Mouse (Mus musculus) olfactory bulb, adult 2 months (tissue): Measurements from ENCODE around the gene Zfp280b. TPM values are rescaled to one million over a fixed set of nuclear protein-coding genes. Genes with fewer than 3 reads are reported as not detected.

Experiments used
- H3K27ac ChIP-seq: fragments of 200-500 bp; 2 replicates; pipeline ENCODE4 v1.5.1; 2012; ENCODE audit warnings: low read depth, low read length; ENCODE audit not compliant: insufficient read depth
- H3K4me1 ChIP-seq: fragments of 200-500 bp; 2 replicates; pipeline ENCODE4 v1.6.1; 2012; ENCODE audit warnings: low read length; ENCODE audit not compliant: control insufficient read depth, insufficient read depth
- H3K4me3 ChIP-seq: fragments of 200-500 bp; 2 replicates; pipeline ENCODE4 v1.5.1; 2012; ENCODE audit warnings: mild to moderate bottlenecking, low read depth, low read length, moderate library complexity; ENCODE audit not compliant: insufficient read depth
- CTCF ChIP-seq: fragments of 200-500 bp; IDR thresholded peaks from 2 replicates; pipeline ENCODE4 v1.5.1; 2012; ENCODE audit warnings: low read depth, mild to moderate bottlenecking, low read length, moderate library complexity; ENCODE audit not compliant: insufficient read depth
- POLR2A ChIP-seq: fragments of 200-500 bp; IDR thresholded peaks from 2 replicates; pipeline ENCODE4 v1.6.1; 2012; ENCODE audit warnings: mild to moderate bottlenecking, low read depth, low read length, moderate library complexity; ENCODE audit not compliant: insufficient read depth
- WGBS: fragments of 180-500 bp; shearing (Covaris S2); methylation state at CpG from one replicate; pipeline ENCODE4 v1.1.7; 2018; 5-methylcytosine and 5-hydroxymethylcytosine counted together
- polyA plus RNA-seq: library from polyadenylated mRNA; stranded (reverse); fragments of >200 nt; gene quantifications from 2 replicates; pipeline ENCODE4 v1.2.4, GENCODE M21; 2012; ENCODE audit warnings: low replicate concordance; ENCODE audit not compliant: missing spikeins, insufficient read depth, insufficient read length

The Zfp280b gene
- polyA plus RNA-seq, 1 experiment = not detected

DNA sequence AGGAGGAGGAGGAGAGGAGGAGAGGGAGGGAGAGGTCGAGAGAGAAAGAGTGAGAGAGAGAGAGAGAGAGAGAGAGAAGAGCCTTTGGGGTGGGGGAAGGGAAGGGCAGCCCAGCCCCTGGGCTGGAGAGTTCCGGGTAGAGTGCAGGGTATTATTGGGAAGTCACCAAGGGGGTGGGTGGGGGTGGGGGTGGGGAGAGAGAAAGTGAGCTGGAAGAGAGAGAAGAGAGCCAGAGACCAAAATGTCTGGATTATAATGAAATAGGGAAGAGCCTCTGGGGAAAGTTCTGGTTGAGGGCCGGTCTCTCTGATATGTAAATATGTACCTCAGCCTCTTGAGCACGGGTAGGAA is 4.5 kb upstream of the Zfp280b start:
- Histone ChIP-seq H3K4me1 (no peaks in the 10 kb centered on the region), H3K27ac (no peak overlapping the region), H3K4me3 (no peak overlapping the region)
- TF ChIP-seq CTCF (no peak), POLR2A (no peak)
- 34% methylated on average over 4 of the region's 4 CpGs for WGBS

DNA sequence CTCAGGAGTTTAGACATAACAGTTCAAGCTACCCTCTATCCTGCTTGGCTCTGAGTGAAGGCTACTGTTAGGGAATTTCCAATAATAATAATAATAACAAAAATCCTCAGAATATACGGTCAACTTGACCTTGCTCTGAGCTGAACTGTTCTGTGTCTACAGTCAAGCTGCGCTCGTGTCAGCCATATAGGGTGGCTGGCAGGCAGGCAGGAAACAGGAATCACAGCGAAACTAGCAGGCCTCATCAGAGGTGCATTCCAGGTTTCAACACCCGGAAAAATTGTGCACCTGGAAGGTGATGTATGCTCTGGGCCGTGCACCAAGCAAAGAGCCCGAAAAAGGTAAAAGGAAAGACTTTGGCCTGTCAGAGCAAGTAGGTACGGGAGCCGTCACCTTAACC is 4.1 kb upstream of the Zfp280b start:
- H3K4me3 ChIP-seq = no peak overlapping the region
- H3K4me1 ChIP-seq = no peaks in the 10 kb centered on the region
- no peak overlapping the region for H3K27ac ChIP-seq
- no peak for TF ChIP-seq POLR2A
- no peak for TF ChIP-seq CTCF
- 89% methylated on average over 9 of the region's 9 CpGs for WGBS

DNA sequence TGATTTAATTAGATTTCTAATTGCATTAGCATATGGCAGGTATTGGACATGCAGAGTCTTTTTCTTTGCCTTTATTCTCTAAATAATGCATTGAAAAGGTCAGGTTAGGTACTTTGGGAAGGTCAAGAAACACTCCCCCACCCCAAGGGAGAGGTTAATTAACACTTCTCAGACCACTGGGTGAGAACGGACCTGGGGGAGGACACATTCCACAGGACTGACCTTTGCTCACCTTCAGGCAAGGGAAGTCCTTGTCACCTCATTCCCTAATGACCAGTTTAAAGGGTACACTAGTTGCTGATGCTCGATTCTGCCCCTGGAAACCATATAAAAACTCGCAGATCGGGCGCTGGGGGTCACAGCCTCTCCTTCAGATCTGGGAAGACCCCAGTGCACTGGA is 3.2 kb upstream of the Zfp280b start:
- 68% methylated on average over 5 of the region's 5 CpGs for WGBS
- TF ChIP-seq POLR2A (no peak), CTCF (no peak)
- Histone ChIP-seq H3K4me3 (no peak overlapping the region), H3K27ac (no peak overlapping the region), H3K4me1 (no peaks in the 10 kb centered on the region)

DNA sequence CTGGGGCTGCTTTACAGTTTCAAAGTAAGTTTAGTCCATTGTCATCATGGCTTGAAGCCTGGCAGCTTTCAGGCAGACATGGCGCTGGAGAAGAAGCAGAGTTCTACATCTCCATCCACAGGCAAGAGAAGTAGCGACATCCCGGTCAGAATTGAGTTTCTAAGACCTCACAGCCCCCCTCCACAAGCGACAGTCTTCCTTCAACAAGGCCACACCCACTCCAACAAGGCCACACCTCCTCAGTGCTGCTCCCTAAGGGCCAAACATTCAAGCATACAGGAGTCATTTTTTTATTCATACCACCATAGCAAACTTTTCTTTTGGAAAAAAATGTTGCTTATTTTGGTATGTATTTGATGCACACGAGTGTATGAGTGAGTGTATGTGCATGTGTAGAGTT is 2.0 kb upstream of the Zfp280b start:
- TF ChIP-seq CTCF = no peak
- TF ChIP-seq POLR2A = no peak
- Histone ChIP-seq H3K27ac (no peak overlapping the region), H3K4me1 (no peaks in the 10 kb centered on the region), H3K4me3 (no peak overlapping the region)
- WGBS = 71% methylated on average over 5 of the region's 5 CpGs

DNA sequence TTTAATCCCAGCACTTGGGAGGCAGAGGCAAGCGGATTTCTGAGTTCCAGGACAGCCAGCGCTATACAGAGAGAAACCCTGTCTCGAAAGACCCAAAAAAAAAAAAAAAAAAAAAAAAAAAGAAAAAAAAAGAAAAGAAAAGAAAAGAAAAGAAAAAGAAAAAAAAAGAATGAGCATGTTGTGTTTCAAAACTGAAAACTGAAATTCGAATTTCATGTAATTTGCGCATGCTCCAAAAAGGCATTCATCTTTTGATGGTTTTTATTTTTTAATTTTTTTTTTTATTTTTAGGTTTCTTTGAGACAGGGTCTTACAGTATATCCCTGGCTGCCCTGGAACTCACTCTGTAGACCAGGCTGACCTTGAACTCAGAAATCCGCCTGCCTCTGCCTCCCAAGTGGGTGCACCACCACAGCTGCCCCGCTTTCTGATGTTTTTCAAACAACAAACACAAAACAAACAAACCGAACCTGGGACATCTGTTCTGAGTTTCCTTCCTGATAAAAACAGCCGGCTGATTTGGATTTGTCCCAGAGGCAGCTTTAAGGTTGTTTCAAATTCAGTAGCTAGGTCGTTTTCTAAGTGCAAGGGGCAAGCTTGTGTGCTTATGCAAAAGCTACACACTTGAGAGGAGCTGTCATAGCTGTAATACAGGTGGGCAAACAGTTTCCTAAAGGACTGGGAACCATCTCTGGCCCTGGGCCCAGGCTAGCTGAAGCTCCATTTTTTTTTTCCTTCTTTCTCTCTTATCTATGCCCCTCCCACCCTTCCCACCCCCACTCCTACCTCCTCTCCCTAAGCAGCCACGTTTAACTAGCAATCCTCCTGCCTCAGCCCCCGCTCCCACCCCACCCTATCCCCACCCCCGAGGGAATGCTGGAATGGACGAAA is 694 bp upstream of the Zfp280b start:
- TF ChIP-seq POLR2A = no peak
- TF ChIP-seq CTCF = no peak
- H3K4me1 ChIP-seq = no peaks in the 10 kb centered on the region
- peak overlapping the region; percentile 96 for H3K4me3 ChIP-seq
- WGBS = 50% methylated on average over 14 of the region's 14 CpGs
- no peak overlapping the region for H3K27ac ChIP-seq

DNA sequence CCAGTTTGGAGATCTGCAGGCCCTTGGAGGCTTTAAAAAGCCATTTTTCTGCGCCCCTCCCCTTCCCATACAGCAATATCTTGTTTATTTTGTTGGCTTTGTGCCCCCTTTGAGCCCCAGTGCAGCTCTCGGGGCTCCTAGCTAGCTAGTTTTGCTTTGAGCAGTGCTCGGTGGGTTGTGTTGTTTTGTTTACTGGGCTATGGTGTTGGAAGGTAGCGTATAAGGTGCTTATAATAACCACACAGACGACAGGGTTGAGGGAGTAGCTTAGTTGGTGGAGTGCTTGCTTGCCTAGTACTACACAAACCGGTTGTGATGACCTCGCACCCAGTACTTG is 637 bp downstream of the Zfp280b start:
- 14% methylated on average over 7 of the region's 7 CpGs for WGBS
- Histone ChIP-seq H3K4me1 (no peaks in the 10 kb centered on the region), H3K27ac (no peak overlapping the region), H3K4me3 (peak overlapping the region; percentile 96)
- TF ChIP-seq CTCF (no peak), POLR2A (no peak)

DNA sequence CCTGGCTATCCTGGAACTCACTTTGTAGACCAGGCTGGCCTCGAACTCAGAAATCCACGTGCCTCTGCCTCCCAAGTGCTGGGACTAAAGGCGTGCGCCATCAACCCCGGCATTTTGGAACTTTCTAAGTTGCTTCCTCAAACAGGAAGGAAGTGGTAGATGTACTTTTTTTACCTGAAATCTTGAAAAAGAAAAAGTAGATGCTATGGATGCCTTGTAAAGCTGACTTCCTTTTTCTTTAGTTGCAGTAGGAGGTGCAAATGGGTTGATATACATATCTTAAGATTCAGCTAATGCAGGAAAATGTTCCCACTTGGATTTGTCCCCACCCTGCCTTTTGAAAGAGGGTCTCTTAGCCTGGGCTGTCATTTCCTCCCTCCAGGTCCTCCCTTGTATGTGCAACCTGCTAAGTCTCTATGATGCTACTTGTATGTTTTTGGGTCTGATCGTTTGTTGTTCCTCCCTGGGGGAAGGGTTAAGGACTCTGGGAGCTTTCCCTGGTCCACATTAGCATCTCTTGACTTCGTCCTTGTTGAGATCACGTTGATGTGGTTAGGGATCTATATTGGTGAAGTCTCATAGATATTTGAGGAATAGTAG is 1.7 kb downstream of the Zfp280b start:
- Histone ChIP-seq H3K27ac (no peak overlapping the region), H3K4me3 (no peak overlapping the region), H3K4me1 (no peaks in the 10 kb centered on the region)
- TF ChIP-seq POLR2A (no peak), CTCF (no peak)
- 93% methylated on average over 8 of the region's 8 CpGs for WGBS

DNA sequence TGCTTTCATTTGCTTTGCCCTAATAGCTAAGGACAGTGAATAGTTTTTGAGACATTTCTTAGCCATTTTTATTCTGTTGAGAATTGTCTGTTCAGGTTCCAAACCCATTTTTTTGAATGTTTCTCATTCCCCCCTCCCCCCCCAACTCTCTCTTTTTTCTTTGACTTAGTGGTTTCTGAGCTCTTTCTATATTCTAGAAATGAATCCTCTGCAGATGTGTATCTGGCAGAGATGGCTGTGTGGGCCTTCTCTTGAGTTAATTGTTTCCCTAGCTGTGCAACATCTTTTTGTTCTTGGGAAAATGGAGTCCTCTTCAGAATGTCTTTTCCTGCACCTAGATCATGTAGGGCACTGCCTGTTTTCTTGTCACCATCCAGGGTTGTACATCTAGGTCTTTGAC is 2.8 kb downstream of the Zfp280b start:
- TF ChIP-seq CTCF (no peak), POLR2A (no peak)
- Histone ChIP-seq H3K4me1 (no peaks in the 10 kb centered on the region), H3K27ac (no peak overlapping the region), H3K4me3 (no peak overlapping the region)

DNA sequence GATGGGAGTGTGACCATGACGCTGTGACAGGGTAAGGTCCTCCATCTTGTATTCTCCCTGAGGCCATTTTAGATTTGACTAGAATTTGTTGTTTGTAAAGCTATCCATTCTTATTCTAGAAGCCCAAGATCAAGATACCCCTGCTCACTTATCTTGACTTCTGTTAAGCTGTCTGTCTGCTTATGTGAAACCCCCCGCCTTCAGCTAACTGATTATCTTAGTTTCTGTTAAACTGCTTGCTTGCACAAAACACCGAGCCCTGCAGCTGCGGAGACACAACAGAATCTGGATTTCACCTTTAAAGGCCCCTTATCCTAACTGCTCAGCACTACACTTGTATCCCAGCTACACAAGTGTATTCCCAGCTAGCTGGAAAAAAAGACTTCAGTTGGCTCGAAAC is 4.5 kb downstream of the Zfp280b start:
- 98% methylated on average over 5 of the region's 5 CpGs for WGBS
- TF ChIP-seq CTCF = no peak
- TF ChIP-seq POLR2A = no peak

More for the DNA sequence above, 4.5 kb downstream of the Zfp280b start:
- H3K27ac ChIP-seq = no peak overlapping the region
- no peak overlapping the region for H3K4me3 ChIP-seq
- H3K4me1 ChIP-seq = peaks cover 3% of the 10 kb centered on the region; the same call in 1 of the 2 replicates
